Mouse (Mus musculus): Measurements from ENCODE around the gene Adgrf2. TPM values are rescaled to one million over a fixed set of nuclear protein-coding genes. Genes with fewer than 3 reads are reported as not detected.

Adgrf2 gene
- total RNA-seq, 2 experiments from 2014 or later = 0.59 to 1.1 TPM

Other genes with a start within 250 kb of the Adgrf2 start
- gene Opn5, start 130.8 kb downstream of the Adgrf2 start, total RNA-seq (2021) = not detected
- 1 to 10 TPM; 1.1 to 1.9 TPM for gene Adgrf4, start 49.9 kb downstream of the Adgrf2 start, total RNA-seq (2021)
- 10 to 100 TPM; 16.9 to 26.4 TPM for gene Cd2ap, start 134.5 kb upstream of the Adgrf2 start, total RNA-seq (2021)

Data from left cerebral cortex, postnatal 36 days (tissue).